Mouse (Mus musculus) neural tube, embryonic 11.5 days (tissue): ENCODE measurements around the gene Stk32c. TPM values are rescaled to one million over a fixed set of nuclear protein-coding genes. Genes with fewer than 3 reads are reported as not detected.

Experiments used
- ATAC-seq: fragments of 200-750 bp; cut with Nextera tagmentation; 2 replicates; pipeline ENCODE4 v1.8.0; 2017; ENCODE audit warnings: moderate number of reproducible peaks, mild to moderate bottlenecking, moderate TSS enrichment, moderate library complexity; ENCODE audit not compliant: insufficient read depth, low FRiP score, low TSS enrichment
- DNase-seq: peaks from one replicate; pipeline ENCODE4 v3.0.0-alpha.2; 2015; ENCODE audit warnings: low spot score
- H3K27ac ChIP-seq: fragments of 300-500 bp; sonication (generic); 2 replicates; pipeline ENCODE4 v1.5.1; 2014; ENCODE audit warnings: low read depth, mild to moderate bottlenecking, low read length
- H3K27me3 ChIP-seq: fragments of 300-500 bp; sonication (generic); 2 replicates; pipeline ENCODE4 v1.6.1; 2014; ENCODE audit warnings: mild to moderate bottlenecking, low read length, mixed read lengths; ENCODE audit not compliant: control insufficient read depth, insufficient read depth
- H3K36me3 ChIP-seq: fragments of 300-500 bp; sonication (generic); 2 replicates; pipeline ENCODE4 v1.6.1; 2014; ENCODE audit warnings: mild to moderate bottlenecking, low read length, moderate library complexity, mixed read lengths; ENCODE audit not compliant: control insufficient read depth, insufficient read depth
- H3K4me1 ChIP-seq: fragments of 300-500 bp; sonication (generic); 2 replicates; pipeline ENCODE4 v1.6.1; 2014; ENCODE audit warnings: low read length, mixed read lengths; ENCODE audit not compliant: control insufficient read depth, insufficient read depth
- H3K4me2 ChIP-seq: fragments of 300-500 bp; sonication (generic); 2 replicates; pipeline ENCODE4 v1.6.1; 2014; ENCODE audit warnings: low read depth, mild to moderate bottlenecking, moderate library complexity
- H3K4me3 ChIP-seq: fragments of 300-500 bp; sonication (generic); 2 replicates; pipeline ENCODE4 v1.5.1; 2014; ENCODE audit warnings: low read depth, low read length
- H3K9ac ChIP-seq: fragments of 300-500 bp; sonication (generic); 2 replicates; pipeline ENCODE4 v1.6.1; 2014; ENCODE audit warnings: mild to moderate bottlenecking, low read length
- H3K9me3 ChIP-seq: fragments of 300-500 bp; sonication (generic); 2 replicates; pipeline ENCODE4 v1.6.1; 2016; ENCODE audit warnings: low read length; ENCODE audit not compliant: control insufficient read depth
- WGBS: fragments of 180-500 bp; shearing (Covaris S2); extraction: QIAGEN DNeasy Blood & Tissue Kit; methylation state at CpG from one replicate; pipeline ENCODE4 v1.1.7; 2014; 5-methylcytosine and 5-hydroxymethylcytosine counted together
- polyA plus RNA-seq: library from polyadenylated mRNA; unstranded; fragments of >200 nt; fragmentation: Nextera tagmentation; extraction: Ambion mirVana; gene quantifications from 2 replicates; pipeline ENCODE4 v1.2.1, GENCODE M21; 2014

The Stk32c gene
- 0.46 and 1.1 TPM in 2 replicates for polyA plus RNA-seq

- Histone ChIP-seq H3K9ac (peak within 1 kb of the TSS; percentile 79), H3K4me1 (peaks cover 3% of the 10 kb centered on the region; the same call in 1 of the 2 replicates), H3K4me2 (peak within 1 kb of the TSS; percentile 57), H3K27me3 (no peaks in the 10 kb centered on the region), H3K9me3 (no peaks in the 10 kb centered on the region), H3K36me3 (no peaks in the 10 kb centered on the region), H3K4me3 (peak within 1 kb of the TSS; percentile 45), H3K27ac (peak within 1 kb of the TSS; percentile 78)
- ATAC-seq, result peak; percentile 97
- peak; percentile 98 for DNase-seq
- WGBS, result 3% methylated on average over 53 of the region's 53 CpGs
Measured at GRCm38 (mm10) chr7:139212754-139213745, at the start of gene Stk32c, which contains the start of gene Lrrc27. Gene Stk32c, minus strand, starts transcription at chr7:139213307. Gene Lrrc27, plus strand, starts transcription at chr7:139212988.

- WGBS, result 79% methylated on average over 10 of the region's 10 CpGs
- Histone ChIP-seq H3K4me3 (no peak overlapping the region), H3K9ac (no peak overlapping the region), H3K27me3 (no peaks in the 10 kb centered on the region), H3K4me2 (no peak overlapping the region), H3K9me3 (no peaks in the 10 kb centered on the region), H3K27ac (no peak overlapping the region), H3K36me3 (no peaks in the 10 kb centered on the region), H3K4me1 (no peaks in the 10 kb centered on the region)
- ATAC-seq, result no peak
- DNase-seq, result no peak
Measured at GRCm38 (mm10) chr7:139257752-139258542, 44.8 kb upstream of the Stk32c start.

- 88% methylated on average over 5 of the region's 5 CpGs for WGBS
- no peak overlapping the region for H3K4me2 ChIP-seq
Measured at GRCm38 (mm10) chr7:139254626-139255025, 41.5 kb upstream of the Stk32c start.

GRCm38 (mm10) chr7:139253462-139253861 is 40.4 kb upstream of the Stk32c start:
- DNase-seq, result no peak
- 74% methylated on average over 3 of the region's 3 CpGs for WGBS

More at GRCm38 (mm10) chr7:139254626-139255025, 41.5 kb upstream of the Stk32c start:
- no peak overlapping the region for H3K27ac ChIP-seq
- H3K9ac ChIP-seq, result no peak overlapping the region
- H3K4me3 ChIP-seq, result no peak overlapping the region
- ATAC-seq, result no peak
- H3K9me3 ChIP-seq, result no peaks in the 10 kb centered on the region
- H3K27me3 ChIP-seq, result peaks cover 3% of the 10 kb centered on the region; the same call in 1 of the 2 replicates
- no peak for DNase-seq
- no peaks in the 10 kb centered on the region for H3K36me3 ChIP-seq
- H3K4me1 ChIP-seq, result no peaks in the 10 kb centered on the region

GRCm38 (mm10) chr7:139252986-139253385 is 39.9 kb upstream of the Stk32c start:
- WGBS, result 74% methylated on average over 9 of the region's 9 CpGs
- H3K27me3 ChIP-seq, result peaks cover 9% of the 10 kb centered on the region; the same call in 1 of the 2 replicates
- H3K27ac ChIP-seq, result no peak overlapping the region
- H3K9me3 ChIP-seq, result no peaks in the 10 kb centered on the region
- no peaks in the 10 kb centered on the region for H3K36me3 ChIP-seq
- no peak overlapping the region for H3K4me3 ChIP-seq
- DNase-seq (no peak), ATAC-seq (no peak)
- H3K4me2 ChIP-seq, result no peak overlapping the region
- H3K9ac ChIP-seq, result no peak overlapping the region
- H3K4me1 ChIP-seq, result peaks cover 7% of the 10 kb centered on the region

More at GRCm38 (mm10) chr7:139253462-139253861, 40.4 kb upstream of the Stk32c start:
- ATAC-seq, result no peak
- no peaks in the 10 kb centered on the region for H3K36me3 ChIP-seq
- no peaks in the 10 kb centered on the region for H3K9me3 ChIP-seq
- no peak overlapping the region for H3K4me3 ChIP-seq
- H3K27me3 ChIP-seq, result peaks cover 9% of the 10 kb centered on the region; the same call in 1 of the 2 replicates
- H3K4me1 ChIP-seq, result peaks cover 7% of the 10 kb centered on the region
- H3K4me2 ChIP-seq, result no peak overlapping the region
- H3K27ac ChIP-seq, result no peak overlapping the region
- H3K9ac ChIP-seq, result no peak overlapping the region

DNA sequence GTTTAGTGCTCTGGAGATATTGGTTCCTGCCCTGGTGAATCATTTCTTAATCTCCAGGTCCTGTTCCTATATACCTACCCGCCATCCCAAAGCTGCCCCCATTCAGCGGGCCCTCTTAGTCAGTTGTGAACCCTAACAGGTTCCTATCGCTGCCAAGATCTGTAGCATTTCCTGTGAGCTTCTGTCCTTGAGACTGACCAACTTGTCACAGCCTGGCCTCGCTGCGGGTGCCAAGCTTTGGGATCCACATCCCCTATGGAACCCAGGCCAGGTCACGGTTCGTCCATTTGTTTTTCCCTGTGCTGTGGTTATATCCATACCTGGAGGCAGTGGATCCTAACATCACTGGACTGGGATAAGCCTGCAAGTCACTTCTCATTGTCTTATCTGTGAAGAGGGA is 39.5 kb upstream of the Stk32c start:
- no peaks in the 10 kb centered on the region for H3K9me3 ChIP-seq
- peaks cover 9% of the 10 kb centered on the region for H3K4me1 ChIP-seq
- no peak for ATAC-seq
- no peak for DNase-seq
- H3K27ac ChIP-seq, result no peak overlapping the region
- H3K27me3 ChIP-seq, result peaks cover 12% of the 10 kb centered on the region; the same call in 1 of the 2 replicates
- no peak overlapping the region for H3K9ac ChIP-seq
- H3K4me3 ChIP-seq, result no peak overlapping the region
- H3K36me3 ChIP-seq, result no peaks in the 10 kb centered on the region
- no peak overlapping the region for H3K4me2 ChIP-seq
- WGBS, result 85% methylated on average over 7 of the region's 7 CpGs

GRCm38 (mm10) chr7:139251881-139252301 is 38.8 kb upstream of the Stk32c start:
- DNase-seq, result no peak
- Histone ChIP-seq H3K36me3 (no peaks in the 10 kb centered on the region), H3K27me3 (peaks cover 12% of the 10 kb centered on the region; the same call in 1 of the 2 replicates), H3K9ac (no peak overlapping the region), H3K4me3 (no peak overlapping the region), H3K4me2 (no peak overlapping the region), H3K9me3 (no peaks in the 10 kb centered on the region), H3K4me1 (peaks cover 12% of the 10 kb centered on the region), H3K27ac (no peak overlapping the region)
- WGBS, result 83% methylated on average over 5 of the region's 5 CpGs
- no peak for ATAC-seq

DNA sequence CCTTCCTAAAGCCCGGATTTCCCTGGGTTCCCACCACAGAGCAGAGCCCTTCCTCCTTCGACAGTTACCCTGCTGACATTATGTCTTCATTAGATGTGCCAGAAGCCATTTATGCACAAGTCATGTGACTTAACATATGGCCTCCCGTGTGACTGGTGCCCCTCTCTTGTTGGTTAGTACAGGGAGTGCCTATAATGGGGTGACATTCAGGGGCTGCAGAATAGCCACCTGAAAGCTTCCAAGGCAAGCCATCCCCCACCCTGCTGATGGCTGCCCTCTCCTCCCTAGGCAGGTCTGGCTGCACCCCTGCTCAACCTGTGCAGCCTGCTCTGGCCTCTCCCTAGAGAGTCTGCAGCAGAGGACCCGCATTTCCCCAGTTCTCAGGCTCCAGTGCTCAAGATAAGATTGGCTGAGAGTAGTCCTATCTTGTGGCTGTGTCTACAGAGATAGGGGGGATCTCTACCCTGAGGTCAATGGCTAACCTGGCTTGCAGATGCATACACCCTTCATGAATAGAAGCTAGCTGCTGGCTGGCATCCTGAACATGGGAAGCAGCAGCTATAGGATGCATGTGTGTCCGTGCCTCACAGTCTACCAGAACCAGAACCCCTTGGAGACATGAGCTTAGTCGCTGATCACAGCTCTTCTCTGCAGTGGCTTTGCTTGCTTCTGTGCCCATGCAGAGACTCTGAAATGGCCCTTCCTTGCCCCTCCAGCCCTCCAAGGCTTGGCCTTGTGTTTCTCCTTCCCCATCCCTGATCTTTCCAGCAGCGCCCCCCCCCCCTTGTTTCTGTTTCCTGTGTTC is 36.5 kb upstream of the Stk32c start:
- Histone ChIP-seq H3K27me3 (peaks cover 18% of the 10 kb centered on the region), H3K27ac (no peak overlapping the region), H3K9ac (no peak overlapping the region; the same call in 1 of the 2 replicates), H3K4me2 (peak overlapping the region; percentile 98), H3K9me3 (no peaks in the 10 kb centered on the region), H3K4me1 (peaks cover 12% of the 10 kb centered on the region), H3K4me3 (peak overlapping the region; percentile 55; the same call in 1 of the 2 replicates), H3K36me3 (no peaks in the 10 kb centered on the region)
- ATAC-seq, result no peak
- WGBS, result 46% methylated on average over 7 of the region's 7 CpGs
- no peak for DNase-seq
